Mouse (Mus musculus) embryonic stem cell, embryonic (primary cell): ENCODE results near the gene Arfgap3.

ENCODE experiments used
- CTCF ChIA-PET, 4 experiments: fragments of 300-600 bp in 2 of 4; fragments of 350-600 bp in 2 of 4; sonication (Branson Sonifier 250); formaldehyde crosslinking; loops; one replicate each; lab custom pipeline; 2022; ENCODE audit warnings: inconsistent platforms in 2 of 4; lab: Charles Lee
- POLR2A ChIA-PET, 4 experiments: fragments of 300-600 bp in 2 of 4; fragments of 350-600 bp in 2 of 4; sonication (Branson Sonifier 250); formaldehyde crosslinking; loops; one replicate each; lab custom pipeline; 2022; ENCODE audit warnings: antibody characterized with exemption in 4 of 4, inconsistent platforms in 1 of 4; lab: Charles Lee

Arfgap3 gene

DNA sequence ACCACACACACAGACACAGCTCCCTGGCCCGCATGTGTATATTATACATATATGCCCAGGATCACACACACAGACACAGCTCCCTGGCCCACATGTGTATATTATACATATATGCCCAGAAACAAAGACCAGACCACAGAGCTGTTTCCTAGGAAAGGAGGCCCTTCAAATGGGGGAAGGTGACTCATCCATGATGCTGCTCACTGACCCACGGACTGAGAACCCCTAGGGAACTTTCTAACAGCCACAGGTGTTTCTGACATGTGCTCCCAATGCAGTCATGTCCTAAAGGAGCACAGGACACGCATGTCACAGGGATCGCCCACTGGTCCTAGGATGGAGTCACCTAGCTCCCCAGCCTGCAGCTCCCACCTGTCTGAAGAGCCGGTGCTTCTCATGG, 40.2 kb downstream of the Arfgap3 start:
- ChIA-PET POLR2A (interaction anchor here in 3 of 4 experiments (1.0 to 2.8 kb wide), 9 partner anchors 9 to 173 kb away, joined by 3 to 11 read pairs (median 4); partner anchors contain the start of genes Poldip3 (in 3 of the 3) and A4galt (in 2 of the 3)), CTCF (interaction anchor here in 1 of 4 experiments (0.9 to 1.4 kb wide), 2 partner anchors 12 to 22 kb away, joined by 3 read pairs; no protein-coding TSS in a partner anchor)

DNA sequence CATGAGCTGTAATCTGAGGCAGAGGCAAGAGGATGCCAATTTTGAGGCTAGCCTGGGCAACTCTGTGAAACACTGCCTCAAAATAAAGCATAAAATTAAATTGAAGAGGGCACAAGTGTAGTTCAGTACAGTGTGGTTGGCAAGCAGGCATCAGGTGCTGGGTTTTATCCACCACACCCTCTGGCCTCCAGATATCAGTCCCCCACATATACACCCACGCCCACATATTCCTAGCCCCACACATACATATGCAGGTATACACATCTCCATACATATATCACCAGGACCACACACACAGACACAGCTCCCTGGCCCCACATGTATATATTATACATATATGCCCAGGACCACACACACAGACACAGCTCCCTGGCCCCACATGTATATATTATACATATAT, 41.3 kb downstream of the Arfgap3 start:
- CTCF ChIA-PET, result interaction anchor here in 2 of 4 experiments (0.6 to 1.4 kb wide), 2 partner anchors 11 to 559 kb away, joined by 3 to 4 read pairs; no protein-coding TSS in a partner anchor
- POLR2A ChIA-PET, result interaction anchor here in 3 of 4 experiments (0.7 to 2.8 kb wide), 4 partner anchors 16 to 194 kb away, joined by 3 to 11 read pairs (median 3); partner anchors contain the start of gene Poldip3 (in 1 of the 3)

DNA sequence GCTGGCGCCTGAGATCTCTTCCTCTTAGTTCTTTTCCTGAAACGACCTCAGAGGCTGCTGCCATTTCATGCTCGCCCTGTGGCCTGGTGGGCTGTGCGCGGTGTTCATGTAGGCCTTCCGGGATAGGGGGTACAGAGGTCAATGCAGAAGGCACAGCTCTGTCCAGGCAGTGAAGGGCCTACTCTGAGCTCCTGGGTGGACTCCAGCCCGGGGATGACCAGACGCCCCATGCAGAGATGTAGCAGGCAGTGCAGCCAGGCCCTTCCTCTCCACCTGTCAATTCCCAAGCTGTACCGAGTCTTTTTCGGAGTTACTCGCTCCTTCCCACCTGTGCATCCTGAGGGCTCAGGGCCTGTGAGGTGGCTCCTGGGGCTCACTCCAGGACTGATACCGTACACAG, 43.9 kb downstream of the Arfgap3 start:
- ChIA-PET POLR2A (interaction anchor here (0.6 to 4.1 kb wide), 28 partner anchors 8 to 973 kb away, joined by 3 to 37 read pairs (median 7); partner anchors contain the start of genes Poldip3 (in 3 of the 4), A4galt (in 2 of the 4) and Pacsin2 (in 1 of the 4)), CTCF (interaction anchor here in 2 of 4 experiments (0.9 to 2.6 kb wide), 7 partner anchors 8 to 194 kb away, joined by 3 to 13 read pairs (median 5); no protein-coding TSS in a partner anchor)

DNA sequence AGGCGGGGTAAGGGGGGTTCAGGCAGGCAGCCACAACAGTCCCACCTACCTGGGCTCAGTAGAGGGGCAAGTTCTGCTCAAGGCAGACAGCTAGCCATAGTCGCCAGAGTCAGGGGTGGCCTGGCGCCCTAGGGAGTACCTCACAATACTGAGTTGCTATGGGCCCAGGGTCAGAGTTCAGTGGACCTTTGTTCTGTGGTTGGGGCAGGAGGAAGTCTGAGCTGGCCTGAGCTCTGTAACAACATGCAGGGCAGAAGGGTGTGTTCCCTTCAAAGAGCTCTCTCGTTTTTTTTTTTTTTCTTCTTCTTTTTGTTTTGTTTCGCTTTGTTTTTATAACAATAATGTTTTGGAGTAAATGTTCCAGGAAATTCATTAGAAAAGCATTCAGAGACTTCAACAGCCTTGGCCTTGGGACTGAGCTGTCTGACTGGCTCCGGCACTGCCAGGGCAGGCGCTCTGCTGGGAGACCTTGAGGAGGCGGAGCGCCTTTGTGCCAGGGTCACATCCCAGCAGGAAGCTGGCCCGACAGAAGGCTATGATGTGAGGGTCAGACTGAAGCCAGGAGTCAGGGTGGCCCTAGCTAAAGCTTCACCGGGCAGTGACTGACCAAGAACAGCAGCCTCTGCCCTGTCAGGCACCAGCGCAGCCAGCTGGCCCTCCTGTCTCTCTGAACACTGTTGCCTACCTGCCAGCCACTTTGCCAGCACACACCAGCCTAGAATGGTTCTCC, 44.7 kb downstream of the Arfgap3 start:
- ChIA-PET POLR2A (interaction anchor here (0.6 to 4.1 kb wide), 62 partner anchors 8 to 973 kb away, joined by 3 to 37 read pairs (median 5); partner anchors contain the start of genes Poldip3 (in 3 of the 4), A4galt (in 2 of the 4) and Pacsin2 (in 1 of the 4)), CTCF (interaction anchor here (0.5 to 2.6 kb wide), 22 partner anchors 8 to 1925 kb away, joined by 3 to 13 read pairs (median 4); no protein-coding TSS in a partner anchor)

DNA sequence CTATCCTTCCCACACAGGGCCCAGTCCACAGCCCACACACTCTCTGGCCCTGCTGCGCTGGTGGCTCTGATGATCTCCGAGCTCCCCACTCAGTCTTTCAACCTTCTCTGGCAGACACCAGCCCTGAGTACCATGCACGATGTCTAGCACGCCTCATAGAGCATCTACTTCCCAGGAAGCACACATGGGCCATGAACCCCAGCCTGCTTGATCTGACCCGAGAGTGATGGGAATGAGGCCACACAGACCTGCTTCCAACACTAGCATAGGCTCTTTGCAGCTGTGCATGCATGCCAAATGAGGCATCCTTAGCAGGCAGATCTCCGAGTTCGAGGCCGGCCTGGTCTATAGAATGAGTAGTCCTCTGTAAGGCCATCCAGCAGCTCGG, 45.2 kb downstream of the Arfgap3 start:
- ChIA-PET CTCF (interaction anchor here (0.6 to 2.6 kb wide), 19 partner anchors 9 to 457 kb away, joined by 3 to 13 read pairs (median 4); no protein-coding TSS in a partner anchor), POLR2A (interaction anchor here (0.6 to 4.1 kb wide), 62 partner anchors 8 to 241 kb away, joined by 3 to 37 read pairs (median 4); partner anchors contain the start of genes Poldip3 (in 3 of the 4), A4galt (in 2 of the 4), Cyb5r3 (in 1 of the 4) and Pacsin2 (in 1 of the 4))

DNA sequence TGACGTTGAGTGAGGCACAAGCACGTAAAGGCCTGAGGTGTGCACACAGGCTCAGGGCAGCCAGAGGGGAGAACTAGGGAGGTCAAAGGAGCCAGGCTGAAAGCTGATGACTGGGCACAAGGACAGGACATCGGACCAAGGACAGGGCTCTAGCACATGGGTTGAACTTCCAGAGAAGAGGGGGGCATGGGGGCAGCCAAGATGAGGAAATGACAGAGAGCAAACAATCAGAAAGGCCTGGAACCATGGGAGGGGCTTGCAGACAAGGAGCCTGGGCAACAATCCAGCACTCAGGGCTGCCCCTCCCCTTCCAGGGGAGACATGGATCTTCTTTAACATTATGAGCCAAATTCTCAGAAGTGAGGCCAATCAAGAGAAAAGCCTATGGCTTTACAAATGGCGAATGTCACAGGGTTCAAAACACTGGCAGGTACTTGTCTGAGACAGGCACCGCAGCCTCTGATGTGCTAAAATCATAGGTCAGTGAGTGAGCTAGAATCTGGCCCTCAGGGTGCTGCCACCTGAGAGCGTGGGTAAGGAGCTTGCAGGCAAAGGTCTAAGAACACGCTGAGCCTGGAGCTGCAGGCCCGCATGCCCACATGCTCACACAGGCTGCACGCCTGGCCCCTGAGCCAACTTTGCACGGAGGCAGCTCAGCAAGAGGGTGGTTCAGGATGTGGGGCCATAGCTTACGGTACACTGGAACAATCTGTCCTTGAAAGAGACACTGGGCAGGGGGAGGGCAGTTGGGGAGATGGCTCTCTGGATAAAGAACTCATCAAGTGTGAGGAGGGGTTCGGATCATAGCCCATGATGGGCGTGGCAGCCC, 46.2 kb downstream of the Arfgap3 start:
- ChIA-PET POLR2A (interaction anchor here (0.8 to 4.1 kb wide), 40 partner anchors 9 to 242 kb away, joined by 3 to 37 read pairs (median 5); partner anchors contain the start of genes Poldip3 (in 3 of the 4), A4galt (in 2 of the 4) and Cyb5r3 (in 1 of the 4)), CTCF (interaction anchor here in 3 of 4 experiments (0.6 to 2.6 kb wide), 8 partner anchors 10 to 218 kb away, joined by 3 to 13 read pairs (median 3); no protein-coding TSS in a partner anchor)

DNA sequence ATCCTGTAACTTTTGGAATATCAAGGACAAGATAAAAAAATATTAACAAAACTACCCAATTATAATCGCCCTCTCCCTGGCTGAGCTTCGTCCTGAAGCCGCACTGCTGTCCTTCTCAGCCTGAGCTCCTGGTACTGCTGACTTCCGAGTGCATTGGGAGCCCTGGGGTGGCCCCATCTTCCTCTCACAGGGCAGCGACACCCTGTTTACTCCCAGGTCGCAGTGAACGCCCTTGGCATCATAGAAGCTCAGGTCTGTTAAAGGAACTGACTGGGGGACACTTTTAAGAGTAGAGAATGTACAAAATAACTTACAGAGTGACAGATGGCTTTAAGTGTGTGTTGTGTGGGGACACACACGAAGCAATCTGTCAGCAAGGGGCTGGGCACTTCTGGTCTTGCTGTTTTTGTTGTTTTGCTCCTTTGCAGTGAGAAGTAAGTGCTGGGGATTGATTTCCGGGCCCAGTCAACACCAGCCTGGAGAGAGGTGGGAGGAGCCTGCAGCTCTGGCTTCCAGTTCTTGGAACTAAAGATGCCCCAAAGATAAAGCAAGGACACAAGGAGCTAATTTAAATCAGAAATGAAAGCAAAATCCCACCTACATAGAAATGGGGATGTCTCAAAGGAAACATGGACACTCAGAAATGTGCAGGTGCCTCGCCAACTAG, 50.0 kb downstream of the Arfgap3 start:
- CTCF ChIA-PET, result interaction anchor here (0.6 to 2.4 kb wide), 11 partner anchors 14 to 214 kb away, joined by 3 to 10 read pairs (median 4); no protein-coding TSS in a partner anchor
- POLR2A ChIA-PET, result interaction anchor here (0.6 to 6.3 kb wide), 24 partner anchors 9 to 200 kb away, joined by 3 to 40 read pairs (median 3); partner anchors contain the start of genes A4galt (in 1 of the 4), Cyb5r3 (in 1 of the 4) and Poldip3 (in 1 of the 4)

DNA sequence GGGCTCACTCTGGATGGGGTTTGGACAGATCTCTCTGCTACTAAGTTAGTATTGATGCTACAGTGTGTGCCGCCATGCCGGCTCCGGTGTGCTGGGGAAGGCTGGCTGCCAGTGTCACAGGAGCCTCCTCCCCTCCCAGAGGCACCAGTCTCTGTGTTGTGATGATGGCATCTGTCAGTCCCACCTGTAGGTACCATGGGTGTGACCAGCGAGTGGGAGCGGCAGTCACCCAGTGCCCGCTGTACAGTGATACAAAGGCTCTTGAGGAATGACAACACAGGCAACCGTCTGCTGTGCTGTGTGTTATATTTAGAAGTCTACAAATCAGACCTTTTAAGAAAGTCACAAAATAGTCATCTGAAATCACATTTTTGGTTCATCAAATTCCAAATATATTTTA, 50.6 kb downstream of the Arfgap3 start:
- CTCF ChIA-PET, result interaction anchor here (0.6 to 2.4 kb wide), 11 partner anchors 15 to 201 kb away, joined by 3 to 10 read pairs (median 4); no protein-coding TSS in a partner anchor
- POLR2A ChIA-PET, result interaction anchor here in 3 of 4 experiments (0.6 to 6.3 kb wide), 17 partner anchors 9 to 219 kb away, joined by 3 to 40 read pairs (median 3); partner anchors contain the start of genes A4galt (in 1 of the 3) and Poldip3 (in 1 of the 3)

DNA sequence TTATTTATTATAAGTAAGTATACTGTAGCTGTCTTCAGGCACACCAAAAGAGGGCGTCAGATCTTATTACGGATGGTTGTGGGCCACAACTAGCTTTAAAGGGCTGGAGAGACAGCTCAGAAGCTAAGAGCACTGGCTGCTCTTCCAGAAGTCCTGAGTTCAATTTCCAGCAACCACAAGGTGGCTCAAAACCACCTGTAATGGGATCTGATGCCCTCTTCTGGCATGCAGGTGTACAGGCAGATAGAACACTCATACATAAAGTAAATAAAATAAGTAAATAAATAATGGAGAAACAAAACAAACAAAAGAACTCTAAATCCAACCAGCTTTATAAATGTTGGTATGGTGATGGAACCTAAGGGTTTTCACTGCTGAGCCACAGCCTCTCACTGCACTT, 51.2 kb downstream of the Arfgap3 start:
- POLR2A ChIA-PET, result interaction anchor here in 3 of 4 experiments (0.6 to 6.3 kb wide), 15 partner anchors 14 to 218 kb away, joined by 3 to 40 read pairs (median 4); partner anchors contain the start of genes Poldip3 (in 2 of the 3) and A4galt (in 1 of the 3)
- CTCF ChIA-PET, result interaction anchor here (0.6 to 2.4 kb wide), 29 partner anchors 8 to 456 kb away, joined by 3 to 10 read pairs (median 3); partner anchors contain the start of gene A4galt (in 2 of the 4)

DNA sequence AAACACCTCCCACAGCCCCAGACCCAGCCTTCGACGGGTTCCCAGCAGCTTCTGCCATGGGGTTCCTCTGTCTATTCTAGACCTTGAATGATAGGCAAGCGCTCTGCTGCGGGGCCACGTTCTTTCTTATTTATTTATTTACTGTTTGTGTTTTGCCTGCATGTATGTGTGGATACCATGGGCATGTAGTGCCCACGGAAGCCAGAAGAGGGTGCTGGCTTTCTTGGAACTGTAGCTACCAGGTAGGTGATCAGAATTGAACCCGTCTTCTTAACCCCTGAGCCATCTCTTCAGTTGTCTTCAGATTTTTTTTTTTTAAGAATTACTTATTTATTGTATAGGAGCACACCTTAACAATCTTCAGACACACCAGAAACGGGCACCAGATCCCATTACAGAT, 51.7 kb downstream of the Arfgap3 start:
- ChIA-PET POLR2A (interaction anchor here in 3 of 4 experiments (0.6 to 6.3 kb wide), 18 partner anchors 14 to 1502 kb away, joined by 3 to 40 read pairs (median 4); partner anchors contain the start of genes Poldip3 (in 2 of the 3) and A4galt (in 1 of the 3)), CTCF (interaction anchor here (0.6 to 2.4 kb wide), 32 partner anchors 9 to 457 kb away, joined by 3 to 19 read pairs (median 3); partner anchors contain the start of gene A4galt (in 2 of the 4))

DNA sequence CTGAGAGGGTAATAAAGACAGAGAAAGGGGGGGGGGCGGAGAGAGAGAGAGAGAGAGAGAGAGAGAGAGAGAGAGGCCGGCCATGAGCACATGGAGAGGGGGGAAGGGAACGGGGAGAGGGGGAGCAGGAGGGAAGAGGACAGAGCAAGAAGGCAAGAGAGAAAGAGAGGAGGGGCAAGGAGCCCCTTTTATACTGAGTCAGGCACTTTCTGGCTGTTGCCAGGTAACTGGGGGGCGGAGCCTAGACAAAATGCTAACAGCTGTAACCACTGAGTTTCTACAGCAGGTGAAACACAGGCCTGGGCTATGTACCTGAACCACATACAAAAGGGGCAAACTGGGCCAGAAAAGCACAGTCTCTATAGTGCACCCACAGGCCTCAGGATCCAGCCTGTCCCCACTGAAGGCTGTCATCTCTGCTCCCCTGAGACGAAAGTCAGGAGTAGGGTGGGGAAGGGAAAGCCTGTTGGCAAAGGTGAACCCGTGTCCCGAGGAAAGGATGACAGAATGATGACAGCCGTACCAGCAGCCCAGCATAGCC, 53.2 kb downstream of the Arfgap3 start:
- ChIA-PET CTCF (interaction anchor here in 3 of 4 experiments (0.6 to 1.8 kb wide), 4 partner anchors 17 to 188 kb away, joined by 3 to 17 read pairs (median 4); no protein-coding TSS in a partner anchor), POLR2A (interaction anchor here in 3 of 4 experiments (0.6 to 6.3 kb wide), 11 partner anchors 9 to 168 kb away, joined by 3 to 40 read pairs (median 4); partner anchors contain the start of genes Poldip3 (in 2 of the 3) and A4galt (in 1 of the 3))

DNA sequence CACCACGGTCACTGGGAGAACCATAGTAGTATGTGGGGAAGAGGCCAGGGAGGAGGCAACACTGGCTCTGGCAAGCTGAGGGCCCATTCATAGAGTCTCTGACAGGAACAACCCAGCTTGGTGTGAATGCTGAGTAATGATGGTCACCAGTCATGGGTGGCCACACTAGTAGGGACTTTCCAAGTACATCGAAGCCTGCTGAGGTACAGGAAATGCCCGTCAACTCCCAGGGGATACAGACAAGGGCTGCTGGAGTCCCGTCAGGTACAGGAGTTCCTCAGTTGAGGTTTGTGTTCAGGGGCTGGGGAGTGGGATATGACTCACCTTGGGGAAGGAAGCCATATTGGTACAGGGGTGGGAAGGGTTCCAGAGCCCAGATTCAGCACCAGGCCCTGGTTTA, 54.0 kb downstream of the Arfgap3 start:
- ChIA-PET POLR2A (interaction anchor here in 3 of 4 experiments (0.8 to 2.9 kb wide), 12 partner anchors 9 to 147 kb away, joined by 3 to 14 read pairs (median 4); partner anchors contain the start of genes Poldip3 (in 2 of the 3) and A4galt (in 1 of the 3)), CTCF (interaction anchor here in 2 of 4 experiments (0.6 to 0.8 kb wide), 2 partner anchors 79 to 211 kb away, joined by 3 to 4 read pairs; no protein-coding TSS in a partner anchor)

DNA sequence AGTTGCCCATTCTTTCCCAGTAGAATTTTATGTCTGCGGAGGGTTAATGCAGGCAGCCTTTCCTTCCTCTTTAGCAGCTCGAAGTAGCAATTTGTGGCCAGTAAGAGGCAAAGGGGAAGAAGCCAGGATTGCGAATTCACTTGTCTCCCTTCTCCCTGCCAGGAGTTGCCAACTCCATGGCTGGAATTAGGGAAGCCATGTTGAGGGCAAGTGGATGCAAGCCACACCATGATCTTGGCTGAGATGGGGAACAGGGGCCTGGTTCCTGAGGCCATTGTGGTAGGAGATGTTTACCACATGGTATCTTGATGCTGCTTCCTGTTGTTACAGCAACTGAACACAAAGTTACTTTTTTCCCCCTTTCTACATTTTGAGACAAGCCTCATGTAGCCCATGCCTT, 55.1 kb downstream of the Arfgap3 start:
- CTCF ChIA-PET, result interaction anchor here in 1 of 4 experiments (0.6 to 0.7 kb wide), 2 partner anchors 27 to 1912 kb away, joined by 4 to 6 read pairs; no protein-coding TSS in a partner anchor
- POLR2A ChIA-PET, result interaction anchor here in 3 of 4 experiments (0.5 to 2.9 kb wide), 17 partner anchors 9 to 205 kb away, joined by 3 to 14 read pairs (median 4); partner anchors contain the start of genes Poldip3 (in 2 of the 3) and A4galt (in 1 of the 3)

DNA sequence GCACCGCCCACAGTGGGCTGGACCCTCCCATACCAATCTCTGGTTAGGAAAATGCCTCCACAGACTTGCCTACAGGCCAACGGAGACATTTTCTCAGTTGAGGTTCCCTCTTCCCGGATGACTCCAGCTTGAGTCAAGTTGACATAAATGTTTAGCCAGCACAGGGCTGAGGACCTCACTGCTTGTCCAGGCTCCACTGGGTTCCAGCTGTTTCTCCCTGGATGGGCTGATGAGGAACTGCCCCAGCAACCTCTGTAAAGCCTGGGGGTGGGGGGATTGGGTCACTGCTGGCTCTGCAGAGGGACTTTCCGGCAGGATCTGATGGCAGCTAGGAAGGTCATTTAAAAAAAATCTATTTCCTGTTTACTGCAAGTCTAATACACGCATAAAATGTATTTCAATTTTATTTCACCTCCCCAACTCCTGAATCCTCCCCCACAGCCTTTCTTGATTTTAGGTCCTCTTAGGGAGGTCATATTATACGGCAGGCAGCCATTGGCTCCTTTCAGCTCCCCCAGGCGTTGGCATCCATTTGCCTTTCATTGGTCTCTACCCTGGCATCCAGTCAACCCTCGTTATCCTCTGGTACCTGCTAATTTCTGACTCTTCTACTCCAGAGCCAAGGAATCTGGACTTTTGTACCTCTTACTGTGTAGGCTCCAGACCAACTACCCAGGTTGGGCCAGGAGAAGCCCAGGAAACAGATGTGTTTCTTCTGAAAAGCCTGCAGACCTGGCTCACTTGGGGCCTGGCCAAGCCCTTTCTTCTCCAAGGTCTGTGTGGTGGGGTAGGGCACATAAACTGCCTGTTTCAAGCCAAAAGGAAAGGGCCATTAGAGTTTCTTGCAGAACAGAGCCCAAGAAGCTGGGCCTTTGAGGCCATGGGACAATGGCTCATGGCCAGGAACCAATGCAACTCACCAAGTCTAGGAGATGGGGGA, 56.1 kb downstream of the Arfgap3 start:
- CTCF ChIA-PET, result no interaction called here
- POLR2A ChIA-PET, result interaction anchor here in 3 of 4 experiments (0.7 to 2.9 kb wide), 13 partner anchors 9 to 206 kb away, joined by 3 to 14 read pairs (median 3); partner anchors contain the start of genes Poldip3 (in 2 of the 3) and A4galt (in 1 of the 3)
